Mouse (Mus musculus): ENCODE measurements around the gene Gm10944. TPM values are rescaled to one million over a fixed set of nuclear protein-coding genes. Genes with fewer than 3 reads are reported as not detected.

The Gm10944 gene
- not detected in 2 replicates for polyA plus RNA-seq (2015; fragmentation: Nextera tagmentation; extraction: Ambion mirVana)

GRCm38 (mm10) chr10:10681048-10681447 lies at the start of gene Gm10944:
Gm10944 (plus strand) TSS chr10:10681348.
- no peaks in the 10 kb centered on the region for H3K9me3 ChIP-seq
- no peaks in the 10 kb centered on the region for H3K27me3 ChIP-seq
- H3K4me3 ChIP-seq, result no peak within 1 kb of the TSS
- WGBS, result 100% methylated on average over 1 of the region's 1 CpGs
- no peak within 1 kb of the TSS for H3K27ac ChIP-seq (replicated peaks)
- H3K9ac ChIP-seq, result no peak within 1 kb of the TSS
- no peaks in the 10 kb centered on the region for H3K36me3 ChIP-seq
- H3K4me1 ChIP-seq (replicated peaks), result no peaks in the 10 kb centered on the region
- H3K4me2 ChIP-seq, result no peak within 1 kb of the TSS
- no peak for ATAC-seq (ENCODE audit: low read depth)

GRCm38 (mm10) chr10:10655991-10656390 lies 25.2 kb upstream of the Gm10944 start:
- Histone ChIP-seq H3K27me3 (no peaks in the 10 kb centered on the region), H3K27ac (replicated peaks) (no peak overlapping the region), H3K4me1 (replicated peaks) (no peaks in the 10 kb centered on the region), H3K9ac (no peak overlapping the region), H3K9me3 (no peaks in the 10 kb centered on the region), H3K36me3 (no peaks in the 10 kb centered on the region), H3K4me3 (no peak overlapping the region), H3K4me2 (no peak overlapping the region)
- no peak for ATAC-seq (ENCODE audit: low read depth)

GRCm38 (mm10) chr10:10656621-10657020 lies 24.5 kb upstream of the Gm10944 start:
- Histone ChIP-seq H3K27me3 (no peaks in the 10 kb centered on the region), H3K9ac (no peak overlapping the region), H3K4me2 (no peak overlapping the region), H3K27ac (replicated peaks) (no peak overlapping the region), H3K36me3 (no peaks in the 10 kb centered on the region), H3K4me3 (no peak overlapping the region), H3K9me3 (no peaks in the 10 kb centered on the region), H3K4me1 (replicated peaks) (no peaks in the 10 kb centered on the region)
- 89% methylated on average over 4 of the region's 4 CpGs for WGBS
- no peak for ATAC-seq (ENCODE audit: low read depth)

GRCm38 (mm10) chr10:10659161-10659560 lies 22.0 kb upstream of the Gm10944 start:
- Histone ChIP-seq H3K4me1 (replicated peaks) (no peaks in the 10 kb centered on the region), H3K9ac (no peak overlapping the region), H3K9me3 (no peaks in the 10 kb centered on the region), H3K27me3 (no peaks in the 10 kb centered on the region), H3K4me3 (no peak overlapping the region), H3K36me3 (no peaks in the 10 kb centered on the region), H3K27ac (replicated peaks) (no peak overlapping the region), H3K4me2 (no peak overlapping the region)
- ATAC-seq (ENCODE audit: low read depth), result no peak
- 83% methylated on average over 3 of the region's 3 CpGs for WGBS

GRCm38 (mm10) chr10:10659976-10660375 lies 21.2 kb upstream of the Gm10944 start:
- H3K9me3 ChIP-seq, result no peaks in the 10 kb centered on the region
- H3K27me3 ChIP-seq, result no peaks in the 10 kb centered on the region
- no peaks in the 10 kb centered on the region for H3K36me3 ChIP-seq
- no peak for ATAC-seq (ENCODE audit: low read depth)
- no peak overlapping the region for H3K4me2 ChIP-seq
- H3K4me3 ChIP-seq, result no peak overlapping the region
- 73% methylated on average over 3 of the region's 3 CpGs for WGBS
- H3K27ac ChIP-seq (replicated peaks), result no peak overlapping the region
- H3K4me1 ChIP-seq (replicated peaks), result no peaks in the 10 kb centered on the region
- H3K9ac ChIP-seq, result no peak overlapping the region

- peak overlapping the region; percentile 48 for H3K4me3 ChIP-seq
- H3K36me3 ChIP-seq, result no peaks in the 10 kb centered on the region
- H3K9ac ChIP-seq, result peak overlapping the region; percentile 64
- H3K4me1 ChIP-seq (replicated peaks), result peaks cover 7% of the 10 kb centered on the region; the same call in 1 of the 2 replicates
- no peak overlapping the region for H3K27ac ChIP-seq (replicated peaks)
- 3% methylated on average over 35 of the region's 35 CpGs for WGBS
- peaks cover 6% of the 10 kb centered on the region; the same call in 1 of the 2 replicates for H3K27me3 ChIP-seq
- no peaks in the 10 kb centered on the region for H3K9me3 ChIP-seq
- H3K4me2 ChIP-seq, result peak overlapping the region; percentile 93
- ATAC-seq (ENCODE audit: low read depth), result peak; percentile 82
Observed at GRCm38 (mm10) chr10:10688907-10689667, 7.9 kb downstream of the Gm10944 start.

- 8% methylated on average over 11 of the region's 11 CpGs for whole genome bisulfite sequencing
- H3K4me3 ChIP-seq, result peak overlapping the region; percentile 48
- no peaks in the 10 kb centered on the region for H3K36me3 ChIP-seq
- peak; percentile 80 for ATAC-seq (ENCODE audit: low read depth)
- H3K9ac ChIP-seq, result peak overlapping the region; percentile 64
- H3K9me3 ChIP-seq, result no peaks in the 10 kb centered on the region
- H3K27me3 ChIP-seq, result peaks cover 6% of the 10 kb centered on the region; the same call in 1 of the 2 replicates
- no peak overlapping the region for H3K27ac ChIP-seq (replicated peaks)
- H3K4me2 ChIP-seq, result peak overlapping the region; percentile 93
- peaks cover 7% of the 10 kb centered on the region; the same call in 1 of the 2 replicates for H3K4me1 ChIP-seq (replicated peaks)
Observed at GRCm38 (mm10) chr10:10689668-10690223, 8.6 kb downstream of the Gm10944 start.

GRCm38 (mm10) chr10:10697497-10697896 lies 16.3 kb downstream of the Gm10944 start:
- Histone ChIP-seq H3K9me3 (no peaks in the 10 kb centered on the region), H3K4me1 (replicated peaks) (no peaks in the 10 kb centered on the region), H3K36me3 (no peaks in the 10 kb centered on the region), H3K4me3 (no peak overlapping the region), H3K4me2 (no peak overlapping the region), H3K9ac (no peak overlapping the region), H3K27ac (replicated peaks) (no peak overlapping the region), H3K27me3 (no peaks in the 10 kb centered on the region)
- no peak for ATAC-seq (ENCODE audit: low read depth)
- WGBS, result 81% methylated on average over 6 of the region's 6 CpGs

GRCm38 (mm10) chr10:10700903-10701302 lies 19.8 kb downstream of the Gm10944 start:
- no peak overlapping the region for H3K9ac ChIP-seq
- no peaks in the 10 kb centered on the region for H3K4me1 ChIP-seq (replicated peaks)
- H3K36me3 ChIP-seq, result no peaks in the 10 kb centered on the region
- H3K4me2 ChIP-seq, result no peak overlapping the region
- H3K4me3 ChIP-seq, result no peak overlapping the region
- no peak overlapping the region for H3K27ac ChIP-seq (replicated peaks)
- no peaks in the 10 kb centered on the region for H3K9me3 ChIP-seq
- WGBS, result 52% methylated on average over 1 of the region's 1 CpGs
- no peak for ATAC-seq (ENCODE audit: low read depth)
- no peaks in the 10 kb centered on the region for H3K27me3 ChIP-seq

- Histone ChIP-seq H3K9ac (no peak overlapping the region), H3K4me1 (replicated peaks) (no peaks in the 10 kb centered on the region), H3K36me3 (no peaks in the 10 kb centered on the region), H3K4me2 (no peak overlapping the region), H3K9me3 (no peaks in the 10 kb centered on the region), H3K27me3 (no peaks in the 10 kb centered on the region), H3K4me3 (no peak overlapping the region), H3K27ac (replicated peaks) (no peak overlapping the region)
- ATAC-seq (ENCODE audit: low read depth), result no peak
- WGBS, result 77% methylated on average over 1 of the region's 1 CpGs
Observed at GRCm38 (mm10) chr10:10701326-10701725, 20.2 kb downstream of the Gm10944 start.

- Histone ChIP-seq H3K27me3 (no peaks in the 10 kb centered on the region), H3K9ac (no peak overlapping the region), H3K4me3 (no peak overlapping the region), H3K36me3 (no peaks in the 10 kb centered on the region), H3K4me2 (no peak overlapping the region), H3K9me3 (no peaks in the 10 kb centered on the region), H3K27ac (replicated peaks) (no peak overlapping the region), H3K4me1 (replicated peaks) (no peaks in the 10 kb centered on the region)
- 83% methylated on average over 1 of the region's 1 CpGs for WGBS
- no peak for ATAC-seq (ENCODE audit: low read depth)
Observed at GRCm38 (mm10) chr10:10708031-10708430, 26.9 kb downstream of the Gm10944 start.

GRCm38 (mm10) chr10:10710359-10710758 lies 29.2 kb downstream of the Gm10944 start:
- Histone ChIP-seq H3K27me3 (no peaks in the 10 kb centered on the region), H3K4me3 (no peak overlapping the region), H3K9me3 (no peaks in the 10 kb centered on the region), H3K4me1 (replicated peaks) (no peaks in the 10 kb centered on the region), H3K27ac (replicated peaks) (no peak overlapping the region), H3K9ac (no peak overlapping the region), H3K36me3 (no peaks in the 10 kb centered on the region), H3K4me2 (no peak overlapping the region)
- ATAC-seq (ENCODE audit: low read depth), result no peak
- 92% methylated on average over 2 of the region's 2 CpGs for WGBS

All from neural tube, embryonic 13.5 days (tissue).